Mouse (Mus musculus): ENCODE results near the gene Pop4.

Gene Pop4

DNA sequence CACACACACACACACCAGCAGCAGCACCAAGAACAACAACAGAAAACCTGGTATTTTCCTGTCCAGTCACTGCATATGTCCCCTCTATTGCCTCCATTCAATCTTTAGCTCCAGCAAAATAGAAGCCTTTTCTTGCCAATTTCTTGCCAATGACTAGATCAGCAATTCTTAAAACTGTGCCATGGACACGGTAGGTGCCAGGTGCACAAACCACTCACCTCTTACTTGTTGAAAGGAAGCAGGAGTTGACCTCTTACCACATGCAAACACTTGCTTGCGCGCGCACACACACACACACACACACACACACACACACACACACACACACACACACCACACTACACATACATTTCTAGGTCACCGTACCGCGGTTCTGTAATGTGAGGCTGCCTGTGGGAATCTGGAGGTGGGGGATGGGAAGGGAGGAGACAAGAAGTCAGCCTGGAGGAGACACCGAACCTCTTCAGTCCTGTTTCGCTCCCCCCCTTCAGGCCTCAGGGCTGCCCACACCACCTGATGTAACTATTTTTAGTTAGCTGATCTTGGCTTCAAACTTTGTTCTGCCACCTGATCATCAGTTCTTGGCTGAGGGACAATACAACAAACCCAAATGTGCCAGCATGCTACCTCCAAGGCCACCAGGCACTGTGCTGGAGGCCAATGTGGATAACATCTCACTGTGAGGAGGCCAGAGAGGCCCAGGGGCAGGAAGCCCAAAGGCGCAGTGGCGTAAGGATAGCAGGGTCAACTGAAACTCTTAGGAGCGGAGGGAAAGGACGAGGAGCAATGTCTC, 46.5 kb downstream of the Pop4 start:
- peak; percentile 67 for ATAC-seq (ENCODE audit: insufficient number of reproducible peaks, low FRiP score, low TSS enrichment)

GRCm38 (mm10) chr7:38220866-38221265, 50.4 kb downstream of the Pop4 start:
- ATAC-seq (ENCODE audit: insufficient number of reproducible peaks, low FRiP score, low TSS enrichment), result no peak

GRCm38 (mm10) chr7:38219526-38219925, 51.7 kb downstream of the Pop4 start:
- ATAC-seq (ENCODE audit: insufficient number of reproducible peaks, low FRiP score, low TSS enrichment), result no peak

GRCm38 (mm10) chr7:38218631-38219367, 52.4 kb downstream of the Pop4 start:
- no peak for ATAC-seq (ENCODE audit: insufficient number of reproducible peaks, low FRiP score, low TSS enrichment)

DNA sequence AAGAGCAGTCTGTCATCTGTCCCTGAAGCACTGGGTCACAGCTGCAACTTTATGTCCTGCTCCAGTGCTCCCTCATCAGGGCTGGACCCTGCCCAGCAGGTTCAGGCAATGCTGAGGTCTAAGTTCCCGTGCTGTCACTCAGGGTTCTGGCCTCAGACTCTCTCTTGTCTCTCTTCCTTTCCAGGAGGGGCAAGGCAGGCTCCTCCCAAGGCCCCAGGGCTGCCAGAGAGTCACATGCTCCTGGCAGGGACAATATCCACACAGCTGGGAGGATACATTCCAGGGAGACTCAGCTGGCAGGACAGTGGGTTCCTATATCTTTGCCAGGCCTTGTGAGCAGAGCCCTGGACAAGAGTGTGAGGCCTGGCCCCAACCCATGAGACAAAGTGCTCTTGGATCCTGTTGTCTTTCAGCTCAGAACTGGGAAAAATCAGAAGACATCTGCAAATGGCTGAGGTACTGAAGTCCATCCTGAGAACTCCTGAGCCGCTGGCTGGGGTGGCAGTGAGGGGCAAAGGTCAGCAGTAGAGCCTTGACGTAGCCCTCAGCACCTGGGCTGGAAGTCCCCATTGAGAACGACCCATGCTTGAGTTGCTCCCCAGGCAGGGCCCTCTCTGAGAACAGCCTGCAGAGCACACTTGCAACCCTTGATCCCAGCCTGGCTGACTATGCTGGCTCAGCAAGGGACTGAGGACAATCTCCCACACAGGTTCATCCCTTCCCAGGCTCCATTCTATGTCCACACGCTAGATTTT, 53.6 kb downstream of the Pop4 start:
- ATAC-seq (ENCODE audit: insufficient number of reproducible peaks, low FRiP score, low TSS enrichment), result no peak

GRCm38 (mm10) chr7:38215697-38216096, 55.5 kb downstream of the Pop4 start:
- no peak for ATAC-seq (ENCODE audit: insufficient number of reproducible peaks, low FRiP score, low TSS enrichment)

GRCm38 (mm10) chr7:38215281-38215680, 55.9 kb downstream of the Pop4 start:
- no peak for ATAC-seq (ENCODE audit: insufficient number of reproducible peaks, low FRiP score, low TSS enrichment)

DNA sequence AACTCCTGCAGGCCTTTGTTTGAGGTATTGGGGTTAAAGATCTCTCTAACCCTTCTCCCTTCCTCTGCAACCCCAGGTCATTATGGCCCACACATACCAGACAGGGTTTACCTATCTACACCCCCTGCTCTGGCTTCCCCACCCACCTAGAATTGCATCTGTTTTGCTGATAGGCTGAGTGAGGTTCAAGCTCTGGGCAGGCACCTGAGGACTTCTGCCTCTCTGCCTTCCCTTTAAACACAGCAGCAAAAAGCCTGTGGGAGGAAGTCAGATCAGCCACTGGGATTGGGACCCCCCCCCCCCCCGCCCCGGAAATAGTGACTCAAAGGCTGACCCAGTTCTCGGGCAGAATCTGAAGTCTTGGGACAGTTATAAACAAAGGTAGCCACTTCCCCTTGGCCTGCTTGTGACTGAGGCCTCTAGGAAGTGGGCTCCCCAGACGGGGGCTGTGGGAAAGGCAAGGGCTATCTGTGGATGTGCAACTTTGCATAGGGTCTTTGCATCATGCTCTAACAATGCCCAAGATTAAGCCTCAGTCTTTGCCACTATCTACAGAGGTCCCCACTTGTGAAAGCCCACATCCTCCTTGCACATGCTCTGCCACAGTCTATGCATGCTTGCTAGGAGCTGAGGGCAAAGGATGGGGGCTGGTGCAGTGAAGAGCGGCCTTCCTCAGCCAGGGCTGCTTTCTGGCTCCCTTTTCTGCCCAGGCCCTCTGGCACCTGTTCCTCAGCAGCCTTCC, 56.6 kb downstream of the Pop4 start:
- no peak for ATAC-seq (ENCODE audit: insufficient number of reproducible peaks, low FRiP score, low TSS enrichment)

- 0 out of 2 replicates have a peak, but pooled peaks have one; percentile 47 for ATAC-seq (ENCODE audit: insufficient number of reproducible peaks, low FRiP score, low TSS enrichment)
Measured at GRCm38 (mm10) chr7:38212651-38213062, 58.6 kb downstream of the Pop4 start.

All from cerebellum, adult (tissue).